Mouse (Mus musculus) midbrain, embryonic 15.5 days (tissue): Measurements from ENCODE around the gene Slc27a2. TPM values are rescaled to one million over a fixed set of nuclear protein-coding genes. Genes with fewer than 3 reads are reported as not detected.

Experiments used
- ATAC-seq: fragments of 200-750 bp; cut with Nextera tagmentation; replicated peaks from 2 replicates; pipeline ENCODE4 v1.8.0; 2017; ENCODE audit warnings: moderate TSS enrichment
- H3K27ac ChIP-seq: fragments of 300-500 bp; sonication (generic); 2 replicates; pipeline ENCODE4 v1.5.1; 2015; ENCODE audit warnings: mild to moderate bottlenecking, inconsistent platforms
- H3K27me3 ChIP-seq: fragments of 300-500 bp; sonication (generic); replicated peaks from 2 replicates; pipeline ENCODE4 v1.6.1; 2015; ENCODE audit warnings: inconsistent platforms
- H3K36me3 ChIP-seq: fragments of 300-500 bp; sonication (generic); replicated peaks from 2 replicates; pipeline ENCODE4 v1.6.1; 2015; ENCODE audit warnings: inconsistent platforms
- H3K4me1 ChIP-seq: fragments of 300-500 bp; sonication (generic); 2 replicates; pipeline ENCODE4 v1.6.1; 2015; ENCODE audit warnings: inconsistent platforms
- H3K4me2 ChIP-seq: fragments of 300-500 bp; sonication (generic); 2 replicates; pipeline ENCODE4 v1.6.1; 2015; ENCODE audit warnings: inconsistent platforms, mild to moderate bottlenecking, moderate library complexity
- H3K4me3 ChIP-seq: fragments of 300-500 bp; sonication (generic); 2 replicates; pipeline ENCODE4 v1.5.1; 2015; ENCODE audit warnings: mild to moderate bottlenecking, inconsistent platforms
- H3K9ac ChIP-seq: fragments of 300-500 bp; sonication (generic); 2 replicates; pipeline ENCODE4 v1.6.1; 2015; ENCODE audit warnings: mild to moderate bottlenecking, inconsistent platforms
- H3K9me3 ChIP-seq: fragments of 300-500 bp; sonication (generic); 2 replicates; pipeline ENCODE4 v1.6.1; 2016; ENCODE audit warnings: inconsistent platforms
- WGBS: fragments of 180-500 bp; shearing (Covaris S2); methylation state at CpG from one replicate; pipeline ENCODE4 v1.1.7; 2015; ENCODE audit warnings: mixed read lengths; 5-methylcytosine and 5-hydroxymethylcytosine counted together
- polyA plus RNA-seq: library from polyadenylated mRNA; unstranded; fragments of >200 nt; fragmentation: Nextera tagmentation; extraction: Ambion mirVana; gene quantifications from 2 replicates; pipeline ENCODE4 v1.2.1, GENCODE M21; 2015

The Slc27a2 gene
- polyA plus RNA-seq, 1 experiment from 2014 or later, result 13.0 TPM

- H3K4me3 ChIP-seq, result no peak overlapping the region
- no peak overlapping the region for H3K4me2 ChIP-seq
- no peaks in the 10 kb centered on the region for H3K27me3 ChIP-seq
- WGBS, result 71% methylated on average over 17 of the region's 17 CpGs
- no peaks in the 10 kb centered on the region for H3K9me3 ChIP-seq
- H3K36me3 ChIP-seq, result no peaks in the 10 kb centered on the region
- no peaks in the 10 kb centered on the region for H3K4me1 ChIP-seq
- no peak overlapping the region for H3K27ac ChIP-seq
- no peak for ATAC-seq
- H3K9ac ChIP-seq, result no peak overlapping the region
Measured at GRCm38 (mm10) chr2:126563411-126564105, 11.4 kb downstream of the Slc27a2 start.

- Histone ChIP-seq H3K4me1 (no peaks in the 10 kb centered on the region), H3K4me2 (no peak overlapping the region), H3K36me3 (peaks cover 4% of the 10 kb centered on the region; the same call in 1 of the 2 replicates), H3K9ac (no peak overlapping the region), H3K4me3 (no peak overlapping the region), H3K27me3 (no peaks in the 10 kb centered on the region), H3K9me3 (peaks cover 4% of the 10 kb centered on the region; the same call in 1 of the 2 replicates), H3K27ac (no peak overlapping the region)
- no peak for ATAC-seq
- 83% methylated on average over 1 of the region's 1 CpGs for WGBS
Measured at GRCm38 (mm10) chr2:126572163-126572562, 20.0 kb downstream of the Slc27a2 start.

- H3K36me3 ChIP-seq, result peaks cover 4% of the 10 kb centered on the region
- H3K9ac ChIP-seq, result no peak overlapping the region
- WGBS, result 86% methylated on average over 4 of the region's 4 CpGs
- no peak overlapping the region for H3K27ac ChIP-seq
- H3K4me3 ChIP-seq, result no peak overlapping the region
- H3K4me1 ChIP-seq, result no peaks in the 10 kb centered on the region
- peaks cover 4% of the 10 kb centered on the region; the same call in 1 of the 2 replicates for H3K9me3 ChIP-seq
- H3K4me2 ChIP-seq, result no peak overlapping the region
- ATAC-seq, result no peak
- no peaks in the 10 kb centered on the region for H3K27me3 ChIP-seq
Measured at GRCm38 (mm10) chr2:126572747-126573146, 20.5 kb downstream of the Slc27a2 start.

- Histone ChIP-seq H3K27ac (no peak overlapping the region), H3K4me3 (no peak overlapping the region), H3K36me3 (peaks cover 1% of the 10 kb centered on the region), H3K4me2 (no peak overlapping the region), H3K27me3 (no peaks in the 10 kb centered on the region), H3K9ac (no peak overlapping the region), H3K4me1 (no peaks in the 10 kb centered on the region), H3K9me3 (peaks cover 3% of the 10 kb centered on the region; the same call in 1 of the 2 replicates)
- ATAC-seq, result no peak
- 87% methylated on average over 11 of the region's 11 CpGs for WGBS
Measured at GRCm38 (mm10) chr2:126575391-126576176, 23.4 kb downstream of the Slc27a2 start.

DNA sequence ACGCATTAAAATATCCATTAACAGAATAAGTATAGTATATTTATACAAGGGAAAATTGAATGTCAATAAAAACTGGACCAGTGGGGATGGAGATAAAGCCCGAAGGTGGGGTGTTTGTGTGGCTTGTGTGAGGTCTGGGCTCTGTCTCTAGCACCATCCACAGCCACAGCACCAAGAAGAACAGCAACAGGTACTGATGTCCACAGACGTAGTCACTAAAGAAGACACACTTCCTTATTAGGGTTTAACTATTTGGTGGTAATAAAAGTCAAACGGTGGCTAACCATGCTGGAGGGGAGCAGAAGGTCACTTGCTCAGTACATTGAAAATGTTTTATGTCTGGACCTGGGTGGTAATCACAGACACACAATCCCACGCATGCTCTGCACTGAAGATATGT lies 25.2 kb downstream of the Slc27a2 start:
- H3K9ac ChIP-seq, result no peak overlapping the region
- no peak for ATAC-seq
- no peaks in the 10 kb centered on the region for H3K27me3 ChIP-seq
- H3K4me1 ChIP-seq, result no peaks in the 10 kb centered on the region
- H3K36me3 ChIP-seq, result no peaks in the 10 kb centered on the region; the same call in 1 of the 2 replicates
- H3K4me2 ChIP-seq, result no peak overlapping the region
- 92% methylated on average over 5 of the region's 5 CpGs for WGBS
- H3K4me3 ChIP-seq, result no peak overlapping the region
- H3K27ac ChIP-seq, result no peak overlapping the region
- no peaks in the 10 kb centered on the region for H3K9me3 ChIP-seq

DNA sequence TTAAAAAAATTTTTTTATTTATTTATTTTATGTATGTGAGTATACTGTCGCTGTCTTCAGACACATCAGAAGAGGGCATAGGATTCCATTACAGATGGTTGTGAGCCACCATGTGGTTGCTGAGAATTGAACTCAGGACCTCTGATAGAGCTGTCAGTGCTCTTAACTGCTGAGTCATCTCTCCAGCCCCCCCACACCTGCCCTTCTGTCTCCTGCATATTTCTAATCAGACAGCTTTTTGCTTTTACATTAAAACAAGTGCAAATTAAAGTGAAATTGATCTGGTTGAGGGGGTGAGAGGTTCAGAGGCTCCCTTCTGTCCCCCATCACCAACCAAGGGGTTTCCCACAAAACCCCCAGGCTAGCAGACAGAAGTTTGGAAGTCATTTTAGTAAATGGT lies 27.1 kb downstream of the Slc27a2 start:
- WGBS, result 95% methylated on average over 1 of the region's 1 CpGs
- H3K27me3 ChIP-seq, result no peaks in the 10 kb centered on the region
- no peak overlapping the region for H3K4me3 ChIP-seq
- no peak overlapping the region for H3K27ac ChIP-seq
- H3K9ac ChIP-seq, result no peak overlapping the region
- H3K9me3 ChIP-seq, result no peaks in the 10 kb centered on the region
- no peak overlapping the region for H3K4me2 ChIP-seq
- H3K4me1 ChIP-seq, result no peaks in the 10 kb centered on the region
- no peak for ATAC-seq
- H3K36me3 ChIP-seq, result no peaks in the 10 kb centered on the region; the same call in 1 of the 2 replicates

DNA sequence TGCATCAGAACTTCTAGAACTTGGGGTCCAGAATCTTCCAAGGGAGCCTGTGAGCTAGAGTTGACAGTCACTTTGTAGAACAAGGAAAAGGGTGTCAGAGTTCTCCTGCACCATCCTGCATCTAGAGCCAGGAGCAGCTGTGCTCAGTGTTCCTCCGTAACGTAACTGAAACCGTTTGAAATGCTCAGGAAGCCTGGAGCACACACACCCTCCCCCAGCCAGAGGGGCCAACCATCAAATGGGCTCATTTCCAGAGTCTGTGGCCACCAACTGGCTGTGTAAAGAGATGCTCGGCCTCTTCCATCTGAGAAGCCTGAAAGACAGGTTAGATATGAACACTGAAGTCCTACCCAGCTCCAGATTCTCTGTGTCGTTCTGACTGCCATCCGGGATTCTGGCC lies 31.8 kb downstream of the Slc27a2 start:
- H3K4me3 ChIP-seq, result no peak overlapping the region
- no peak overlapping the region for H3K4me2 ChIP-seq
- H3K27me3 ChIP-seq, result no peaks in the 10 kb centered on the region
- ATAC-seq, result no peak
- H3K27ac ChIP-seq, result no peak overlapping the region
- WGBS, result 79% methylated on average over 6 of the region's 6 CpGs
- no peaks in the 10 kb centered on the region for H3K9me3 ChIP-seq
- H3K9ac ChIP-seq, result no peak overlapping the region
- no peaks in the 10 kb centered on the region for H3K4me1 ChIP-seq
- H3K36me3 ChIP-seq, result no peaks in the 10 kb centered on the region

GRCm38 (mm10) chr2:126584621-126585369 lies 32.6 kb downstream of the Slc27a2 start:
- ATAC-seq, result no peak
- Histone ChIP-seq H3K9me3 (no peaks in the 10 kb centered on the region), H3K4me3 (no peak overlapping the region), H3K36me3 (no peaks in the 10 kb centered on the region), H3K4me2 (no peak overlapping the region), H3K4me1 (no peaks in the 10 kb centered on the region), H3K9ac (no peak overlapping the region), H3K27ac (no peak overlapping the region), H3K27me3 (no peaks in the 10 kb centered on the region)
- 85% methylated on average over 8 of the region's 8 CpGs for WGBS

DNA sequence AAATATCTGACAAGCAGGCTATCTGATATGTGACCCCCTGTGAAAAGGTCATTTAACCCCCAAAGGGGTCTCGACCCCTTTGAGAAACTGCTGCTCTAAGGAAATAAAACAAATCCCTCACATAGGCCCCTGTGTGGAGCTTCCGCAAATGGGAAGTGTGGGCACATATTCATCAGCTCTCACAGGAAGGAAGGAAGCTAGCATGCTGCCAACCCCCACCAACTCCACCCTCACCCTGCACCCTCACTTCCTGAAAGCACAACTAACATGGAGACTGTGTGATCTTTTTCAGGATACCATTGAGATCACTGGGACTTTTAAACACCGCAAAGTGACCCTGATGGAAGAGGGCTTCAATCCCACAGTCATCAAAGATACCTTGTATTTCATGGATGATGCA lies 35.3 kb downstream of the Slc27a2 start:
- 85% methylated on average over 3 of the region's 3 CpGs for WGBS
- H3K4me3 ChIP-seq, result no peak overlapping the region
- no peaks in the 10 kb centered on the region for H3K36me3 ChIP-seq
- H3K27me3 ChIP-seq, result no peaks in the 10 kb centered on the region
- H3K27ac ChIP-seq, result no peak overlapping the region
- no peak overlapping the region for H3K4me2 ChIP-seq
- no peak overlapping the region for H3K9ac ChIP-seq
- no peak for ATAC-seq
- H3K4me1 ChIP-seq, result no peaks in the 10 kb centered on the region
- no peaks in the 10 kb centered on the region for H3K9me3 ChIP-seq

GRCm38 (mm10) chr2:126591304-126591703 lies 39.1 kb downstream of the Slc27a2 start:
- no peak for ATAC-seq
- Histone ChIP-seq H3K36me3 (no peaks in the 10 kb centered on the region), H3K9ac (no peak overlapping the region), H3K9me3 (no peaks in the 10 kb centered on the region), H3K4me2 (no peak overlapping the region), H3K27ac (no peak overlapping the region), H3K4me1 (no peaks in the 10 kb centered on the region), H3K27me3 (no peaks in the 10 kb centered on the region), H3K4me3 (no peak overlapping the region)
- WGBS, result 95% methylated on average over 4 of the region's 4 CpGs

GRCm38 (mm10) chr2:126593831-126594610 lies 41.8 kb downstream of the Slc27a2 start:
- 29% methylated on average over 26 of the region's 26 CpGs for WGBS
- Histone ChIP-seq H3K36me3 (no peaks in the 10 kb centered on the region), H3K9me3 (no peaks in the 10 kb centered on the region), H3K4me3 (peak overlapping the region; percentile 26), H3K4me1 (no peaks in the 10 kb centered on the region), H3K27ac (no peak overlapping the region), H3K27me3 (no peaks in the 10 kb centered on the region), H3K4me2 (peak overlapping the region; percentile 45), H3K9ac (no peak overlapping the region)
- 0 out of 2 replicates have a peak, but pooled peaks have one; percentile 54 for ATAC-seq
